Mouse (Mus musculus): ENCODE measurements around the gene Cep131. TPM values are rescaled to one million over a fixed set of nuclear protein-coding genes. Genes with fewer than 3 reads are reported as not detected.

Gene Cep131
- polyA plus RNA-seq, 1 experiment from 2014 or later, result 16.0 TPM

DNA sequence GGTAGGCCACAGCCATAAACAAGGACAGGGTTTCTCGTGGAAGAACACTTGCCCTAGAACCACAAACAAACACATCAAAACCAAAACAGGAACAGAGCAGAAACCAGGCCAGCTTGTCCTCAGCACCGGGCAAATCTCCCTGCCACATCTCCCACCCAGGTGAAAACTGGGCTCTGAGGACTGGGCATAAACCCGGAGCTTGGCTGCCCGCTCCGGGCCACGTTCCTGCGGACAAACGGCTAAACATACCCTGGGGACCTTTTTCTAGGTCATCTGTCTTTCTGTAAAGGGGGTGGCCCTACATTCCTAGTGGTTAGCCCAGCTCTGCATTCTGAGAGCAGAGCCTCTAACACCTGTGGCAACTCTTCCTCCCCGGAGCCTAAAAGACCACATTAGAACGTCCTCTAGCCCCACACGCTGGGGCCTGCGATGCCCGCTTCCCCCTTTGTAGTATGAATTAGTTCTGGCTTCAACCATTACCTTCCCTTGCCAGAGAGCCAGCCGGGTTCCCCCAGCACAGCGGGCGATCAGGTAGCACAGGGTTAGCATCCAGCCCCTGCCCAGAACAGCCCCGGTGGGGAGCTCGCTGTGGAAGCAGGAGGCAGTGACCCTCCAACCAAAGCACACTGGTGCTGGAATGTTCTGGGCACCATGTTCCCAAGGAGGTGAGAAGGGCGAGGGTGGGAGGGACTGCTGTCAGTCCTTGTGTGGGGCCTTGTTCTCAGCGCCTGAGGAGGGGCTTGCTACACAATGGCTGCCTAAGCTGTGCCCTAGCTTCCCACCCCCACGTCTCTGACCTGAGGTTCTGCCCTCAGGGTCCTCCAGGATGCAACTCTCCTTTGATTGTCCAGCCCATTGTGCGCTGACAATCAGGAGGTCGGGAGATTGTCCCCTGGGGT lies 66.8 kb downstream of the Cep131 start:
- no peak overlapping the region for H3K27ac ChIP-seq (ENCODE audit: low read depth, low read length)
- H3K4me2 ChIP-seq, result no peak overlapping the region
- H3K36me3 ChIP-seq (ENCODE audit: control insufficient read depth, insufficient read depth, low read length), result no peaks in the 10 kb centered on the region
- H3K4me3 ChIP-seq (ENCODE audit: low read depth, low read length), result no peak overlapping the region
- ATAC-seq (replicated peaks; ENCODE audit: insufficient number of reproducible peaks, low FRiP score, low TSS enrichment), result no peak
- H3K9ac ChIP-seq (ENCODE audit: low read depth, low read length), result no peak overlapping the region
- H3K9me3 ChIP-seq (replicated peaks; ENCODE audit: control insufficient read depth, low read length), result no peaks in the 10 kb centered on the region
- H3K27me3 ChIP-seq (ENCODE audit: control insufficient read depth, insufficient read depth, low read length), result peaks cover 2% of the 10 kb centered on the region; the same call in 1 of the 2 replicates
- WGBS (ENCODE audit: insufficient replicate concordance), result 66% methylated on average over 23 of the region's 23 CpGs
- peaks cover 13% of the 10 kb centered on the region for H3K4me1 ChIP-seq (ENCODE audit: control insufficient read depth, insufficient read depth, low read length)

DNA sequence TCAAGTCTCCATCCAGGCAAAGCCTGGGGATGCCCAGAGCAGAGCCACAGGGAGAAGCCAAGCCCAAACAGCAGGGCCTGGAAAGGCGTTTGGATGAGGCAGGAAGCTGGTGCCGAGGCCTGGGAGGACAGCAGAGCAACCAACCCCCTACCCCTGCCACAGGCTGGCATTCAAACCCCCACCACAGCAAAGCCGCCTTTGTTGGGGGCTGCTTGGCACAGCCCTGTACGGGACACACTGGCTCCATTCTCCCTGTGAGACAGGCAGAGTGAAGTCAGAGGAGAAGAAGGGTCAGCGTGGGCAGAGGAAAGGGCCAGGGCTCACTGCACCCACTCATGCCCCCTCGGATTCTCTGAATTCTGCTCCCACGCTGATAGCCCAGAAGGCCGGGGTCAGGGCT lies 69.6 kb downstream of the Cep131 start:
- no peaks in the 10 kb centered on the region for H3K9me3 ChIP-seq (replicated peaks; ENCODE audit: control insufficient read depth, low read length)
- no peak for ATAC-seq (replicated peaks; ENCODE audit: insufficient number of reproducible peaks, low FRiP score, low TSS enrichment)
- no peak overlapping the region for H3K9ac ChIP-seq (ENCODE audit: low read depth, low read length)
- WGBS (ENCODE audit: insufficient replicate concordance), result 82% methylated on average over 8 of the region's 8 CpGs
- peaks cover 23% of the 10 kb centered on the region for H3K4me1 ChIP-seq (ENCODE audit: control insufficient read depth, insufficient read depth, low read length)
- no peak overlapping the region for H3K27ac ChIP-seq (ENCODE audit: low read depth, low read length)
- H3K4me2 ChIP-seq, result no peak overlapping the region
- H3K27me3 ChIP-seq (ENCODE audit: control insufficient read depth, insufficient read depth, low read length), result peaks cover 5% of the 10 kb centered on the region; the same call in 1 of the 2 replicates
- H3K4me3 ChIP-seq (ENCODE audit: low read depth, low read length), result no peak overlapping the region
- no peaks in the 10 kb centered on the region for H3K36me3 ChIP-seq (ENCODE audit: control insufficient read depth, insufficient read depth, low read length)

DNA sequence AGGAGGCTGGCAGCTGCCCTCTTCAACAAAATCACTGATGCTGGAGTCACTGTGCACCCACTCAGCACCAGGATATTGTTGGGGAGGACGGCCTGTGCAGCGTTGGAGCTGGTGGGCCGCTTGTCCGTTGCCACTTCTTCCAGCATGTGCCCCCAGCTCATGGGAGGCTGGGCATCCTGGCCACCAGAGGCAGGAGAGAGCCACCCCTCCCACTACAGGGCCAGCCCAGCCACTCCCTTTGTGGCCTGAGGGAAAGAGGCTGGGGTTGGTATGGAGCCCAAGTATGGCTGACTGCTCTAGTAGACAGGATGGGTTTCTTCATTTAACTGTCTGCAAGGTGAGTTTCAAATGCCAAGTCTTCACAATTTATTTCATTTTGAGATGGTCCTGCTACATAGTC lies 71.9 kb downstream of the Cep131 start:
- 87% methylated on average over 4 of the region's 4 CpGs for WGBS (ENCODE audit: insufficient replicate concordance)

More for the DNA sequence above, 71.9 kb downstream of the Cep131 start:
- no peaks in the 10 kb centered on the region for H3K36me3 ChIP-seq (ENCODE audit: control insufficient read depth, insufficient read depth, low read length)
- H3K27ac ChIP-seq (ENCODE audit: low read depth, low read length), result no peak overlapping the region
- peaks cover 21% of the 10 kb centered on the region for H3K27me3 ChIP-seq (ENCODE audit: control insufficient read depth, insufficient read depth, low read length)
- H3K9me3 ChIP-seq (replicated peaks; ENCODE audit: control insufficient read depth, low read length), result no peaks in the 10 kb centered on the region
- H3K4me1 ChIP-seq (ENCODE audit: control insufficient read depth, insufficient read depth, low read length), result peaks cover 20% of the 10 kb centered on the region
- no peak overlapping the region for H3K4me2 ChIP-seq
- no peak overlapping the region for H3K9ac ChIP-seq (ENCODE audit: low read depth, low read length)
- no peak overlapping the region for H3K4me3 ChIP-seq (ENCODE audit: low read depth, low read length)
- ATAC-seq (replicated peaks; ENCODE audit: insufficient number of reproducible peaks, low FRiP score, low TSS enrichment), result no peak

MicroRNAs encoded within 50 kb of the gene (microRNA counts, 519-probe panel; counts per million panel counts)
- microRNA mmu-miR-338-3p, result 32.2 counts per million
- microRNA mmu-miR-338-5p, result 32.2 counts per million

Small RNAs within 50 kb of the gene (microRNA-seq; reads per million reads assigned to microRNA genes)
- gene Gm25948 (ENCODE audit: borderline number of aligned reads) (not detected), gene Mir3065 (ENCODE audit: borderline number of aligned reads) (not detected), gene Mir338 (ENCODE audit: borderline number of aligned reads) (not detected)

Other genes with a start within 250 kb of the Cep131 start
- 63.7 and 66.4 TPM in 2 replicates for gene Chmp6, start 173.4 kb downstream of the Cep131 start, polyA plus RNA-seq (2014; fragmentation: Nextera tagmentation; extraction: Ambion mirVana)
- 12.8 and 15.4 TPM in 2 replicates for gene Baiap2, start 144.1 kb downstream of the Cep131 start, polyA plus RNA-seq (2014; fragmentation: Nextera tagmentation; extraction: Ambion mirVana)
- gene Aatk, start 39.7 kb downstream of the Cep131 start, polyA plus RNA-seq (2014; fragmentation: Nextera tagmentation; extraction: Ambion mirVana), result 0.24 and 0.35 TPM in 2 replicates
- gene Tepsin, start 11.9 kb upstream of the Cep131 start, polyA plus RNA-seq (2014; fragmentation: Nextera tagmentation; extraction: Ambion mirVana), result 14.6 and 18.9 TPM in 2 replicates
- 83.2 and 83.4 TPM in 2 replicates for gene Ndufaf8, start 12.1 kb upstream of the Cep131 start, polyA plus RNA-seq (2014; fragmentation: Nextera tagmentation; extraction: Ambion mirVana)
- 57.5 and 72.0 TPM in 2 replicates for gene Slc38a10, start 64.5 kb upstream of the Cep131 start, polyA plus RNA-seq (2014; fragmentation: Nextera tagmentation; extraction: Ambion mirVana)
- gene Bahcc1, start 146.1 kb upstream of the Cep131 start, polyA plus RNA-seq (2014; fragmentation: Nextera tagmentation; extraction: Ambion mirVana), result 7.0 and 9.1 TPM in 2 replicates